Mouse (Mus musculus) neural tube, embryonic 11.5 days (tissue): ENCODE results near the gene Fga. TPM values are rescaled to one million over a fixed set of nuclear protein-coding genes. Genes with fewer than 3 reads are reported as not detected.

ENCODE experiments used
- ATAC-seq: fragments of 200-750 bp; cut with Nextera tagmentation; 2 replicates; pipeline ENCODE4 v1.8.0; 2017; ENCODE audit warnings: moderate number of reproducible peaks, mild to moderate bottlenecking, moderate TSS enrichment, moderate library complexity; ENCODE audit not compliant: insufficient read depth, low FRiP score, low TSS enrichment
- DNase-seq: peaks from one replicate; pipeline ENCODE4 v3.0.0-alpha.2; 2015; ENCODE audit warnings: low spot score
- H3K27ac ChIP-seq: fragments of 300-500 bp; sonication (generic); 2 replicates; pipeline ENCODE4 v1.5.1; 2014; ENCODE audit warnings: low read depth, mild to moderate bottlenecking, low read length
- H3K27me3 ChIP-seq: fragments of 300-500 bp; sonication (generic); 2 replicates; pipeline ENCODE4 v1.6.1; 2014; ENCODE audit warnings: mild to moderate bottlenecking, low read length, mixed read lengths; ENCODE audit not compliant: control insufficient read depth, insufficient read depth
- H3K36me3 ChIP-seq: fragments of 300-500 bp; sonication (generic); 2 replicates; pipeline ENCODE4 v1.6.1; 2014; ENCODE audit warnings: mild to moderate bottlenecking, low read length, moderate library complexity, mixed read lengths; ENCODE audit not compliant: control insufficient read depth, insufficient read depth
- H3K4me1 ChIP-seq: fragments of 300-500 bp; sonication (generic); 2 replicates; pipeline ENCODE4 v1.6.1; 2014; ENCODE audit warnings: low read length, mixed read lengths; ENCODE audit not compliant: control insufficient read depth, insufficient read depth
- H3K4me2 ChIP-seq: fragments of 300-500 bp; sonication (generic); 2 replicates; pipeline ENCODE4 v1.6.1; 2014; ENCODE audit warnings: low read depth, mild to moderate bottlenecking, moderate library complexity
- H3K4me3 ChIP-seq: fragments of 300-500 bp; sonication (generic); 2 replicates; pipeline ENCODE4 v1.5.1; 2014; ENCODE audit warnings: low read depth, low read length
- H3K9ac ChIP-seq: fragments of 300-500 bp; sonication (generic); 2 replicates; pipeline ENCODE4 v1.6.1; 2014; ENCODE audit warnings: mild to moderate bottlenecking, low read length
- H3K9me3 ChIP-seq: fragments of 300-500 bp; sonication (generic); 2 replicates; pipeline ENCODE4 v1.6.1; 2016; ENCODE audit warnings: low read length; ENCODE audit not compliant: control insufficient read depth
- WGBS: fragments of 180-500 bp; shearing (Covaris S2); extraction: QIAGEN DNeasy Blood & Tissue Kit; methylation state at CpG from one replicate; pipeline ENCODE4 v1.1.7; 2014; 5-methylcytosine and 5-hydroxymethylcytosine counted together
- polyA plus RNA-seq: library from polyadenylated mRNA; unstranded; fragments of >200 nt; fragmentation: Nextera tagmentation; extraction: Ambion mirVana; gene quantifications from 2 replicates; pipeline ENCODE4 v1.2.1, GENCODE M21; 2014

Gene Fga
- polyA plus RNA-seq, 1 experiment from 2014 or later, result not detected

DNA sequence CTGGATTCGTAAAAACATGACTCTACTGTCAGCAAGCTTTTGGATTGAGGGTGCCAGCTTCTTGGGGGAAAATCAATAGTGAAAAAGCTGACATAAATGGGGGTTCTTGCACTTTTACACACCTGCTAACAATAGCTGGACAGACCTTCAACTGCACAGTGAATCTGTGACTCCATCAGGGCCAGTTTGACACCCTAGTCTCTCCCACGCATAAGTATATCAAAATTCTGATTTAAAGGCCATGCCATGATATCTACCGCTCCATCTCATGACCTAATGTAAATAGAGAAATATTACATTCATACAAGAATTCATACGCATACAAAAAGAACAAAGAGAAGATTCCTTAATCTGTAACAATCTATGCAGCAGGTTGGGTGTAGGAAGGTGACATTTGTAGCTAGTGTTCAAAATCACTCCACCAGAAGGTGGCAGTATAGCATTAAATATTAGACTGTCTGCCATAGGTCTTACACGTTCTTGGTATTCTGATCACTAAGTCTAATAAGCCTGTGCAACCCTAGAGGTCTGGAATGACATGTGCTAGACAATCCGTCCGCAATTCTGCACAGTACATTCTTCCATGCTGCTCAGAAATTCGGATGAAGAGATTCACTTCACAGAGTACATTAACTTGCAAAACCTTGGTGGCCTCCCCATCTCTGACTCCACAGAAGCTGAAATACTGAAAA, 27.0 kb upstream of the Fga start:
- H3K4me2 ChIP-seq, result no peak overlapping the region
- H3K9ac ChIP-seq, result no peak overlapping the region
- no peaks in the 10 kb centered on the region; the same call in 1 of the 2 replicates for H3K4me1 ChIP-seq
- H3K36me3 ChIP-seq, result no peaks in the 10 kb centered on the region
- H3K9me3 ChIP-seq, result no peaks in the 10 kb centered on the region
- H3K27me3 ChIP-seq, result no peaks in the 10 kb centered on the region
- H3K27ac ChIP-seq, result no peak overlapping the region
- 35% methylated on average over 8 of the region's 8 CpGs for WGBS
- ATAC-seq, result peak; percentile 83
- no peak overlapping the region for H3K4me3 ChIP-seq
- DNase-seq, result peak; percentile 48

DNA sequence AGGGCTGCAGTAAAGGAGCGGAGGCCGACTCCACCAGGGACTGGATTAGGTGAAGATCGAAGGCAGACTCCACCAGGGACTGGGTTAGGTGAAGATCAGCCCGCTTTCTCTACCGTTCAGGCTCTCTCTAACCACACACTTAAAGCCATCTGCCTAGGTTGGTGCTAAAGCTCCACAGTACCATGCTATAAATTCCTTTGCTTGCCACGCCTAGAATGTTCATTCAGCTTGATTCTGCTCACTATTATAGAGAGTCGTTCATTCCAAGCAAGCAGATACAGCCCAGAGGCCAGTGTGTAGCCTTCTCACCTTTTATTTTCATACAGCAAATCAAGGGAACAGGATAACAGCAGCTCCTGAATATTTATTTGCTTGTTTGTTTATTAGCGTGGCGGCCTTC, 25.9 kb upstream of the Fga start:
- H3K4me1 ChIP-seq, result no peaks in the 10 kb centered on the region; the same call in 1 of the 2 replicates
- no peaks in the 10 kb centered on the region for H3K27me3 ChIP-seq
- WGBS, result 70% methylated on average over 9 of the region's 9 CpGs
- H3K9me3 ChIP-seq, result no peaks in the 10 kb centered on the region
- H3K9ac ChIP-seq, result no peak overlapping the region
- no peak for DNase-seq
- no peak overlapping the region for H3K27ac ChIP-seq
- no peak overlapping the region for H3K4me2 ChIP-seq
- no peak for ATAC-seq
- no peaks in the 10 kb centered on the region for H3K36me3 ChIP-seq
- H3K4me3 ChIP-seq, result no peak overlapping the region

DNA sequence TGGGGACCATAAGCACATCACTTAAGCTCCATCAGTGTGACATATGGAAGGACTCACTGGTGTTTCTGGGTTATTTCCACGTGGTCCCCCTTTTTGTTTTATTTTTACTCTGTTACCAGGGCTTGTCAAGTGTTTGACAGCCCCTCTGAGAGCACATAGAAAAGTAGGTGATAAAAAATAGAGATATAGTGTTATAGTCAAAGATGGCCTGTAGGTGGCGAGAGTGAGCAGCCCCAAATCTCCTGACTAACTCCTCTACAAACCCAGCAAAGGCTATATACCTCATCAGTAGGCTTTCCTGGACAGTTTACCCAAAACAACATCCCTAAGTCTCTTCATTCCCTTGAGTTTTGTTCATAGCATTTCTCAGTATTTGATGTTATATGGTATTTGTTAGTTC, 23.7 kb upstream of the Fga start:
- Histone ChIP-seq H3K4me1 (no peaks in the 10 kb centered on the region), H3K36me3 (no peaks in the 10 kb centered on the region), H3K9ac (no peak overlapping the region), H3K27me3 (no peaks in the 10 kb centered on the region), H3K4me3 (no peak overlapping the region), H3K27ac (no peak overlapping the region), H3K9me3 (no peaks in the 10 kb centered on the region), H3K4me2 (no peak overlapping the region)
- peak; percentile 63 for DNase-seq
- ATAC-seq, result no peak
- WGBS, result 0% methylated on average over 2 of the region's 2 CpGs

DNA sequence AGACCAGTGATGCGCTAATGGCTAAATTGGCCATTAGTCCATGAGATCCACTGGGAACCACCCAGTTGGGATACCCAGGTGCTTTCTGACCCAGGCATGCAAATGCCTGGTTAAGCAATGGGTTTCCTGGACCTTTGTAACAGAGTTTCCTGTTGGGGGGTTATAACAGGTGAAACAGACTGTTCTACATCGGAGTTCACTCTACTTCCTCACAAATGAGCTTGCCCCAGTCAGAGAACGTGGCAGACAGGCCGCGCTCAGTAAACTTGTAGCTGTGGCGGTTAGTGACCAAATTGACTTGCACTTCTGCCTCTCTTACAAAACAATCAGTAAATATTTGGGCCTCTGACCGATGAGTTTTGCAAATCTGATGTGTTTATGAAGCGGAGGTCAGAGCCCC, 22.8 kb upstream of the Fga start:
- Histone ChIP-seq H3K4me3 (no peak overlapping the region), H3K27me3 (no peaks in the 10 kb centered on the region), H3K9me3 (no peaks in the 10 kb centered on the region), H3K4me2 (no peak overlapping the region), H3K9ac (no peak overlapping the region), H3K4me1 (no peaks in the 10 kb centered on the region), H3K36me3 (no peaks in the 10 kb centered on the region), H3K27ac (no peak overlapping the region)
- no peak for DNase-seq
- no peak for ATAC-seq
- 93% methylated on average over 8 of the region's 8 CpGs for WGBS

DNA sequence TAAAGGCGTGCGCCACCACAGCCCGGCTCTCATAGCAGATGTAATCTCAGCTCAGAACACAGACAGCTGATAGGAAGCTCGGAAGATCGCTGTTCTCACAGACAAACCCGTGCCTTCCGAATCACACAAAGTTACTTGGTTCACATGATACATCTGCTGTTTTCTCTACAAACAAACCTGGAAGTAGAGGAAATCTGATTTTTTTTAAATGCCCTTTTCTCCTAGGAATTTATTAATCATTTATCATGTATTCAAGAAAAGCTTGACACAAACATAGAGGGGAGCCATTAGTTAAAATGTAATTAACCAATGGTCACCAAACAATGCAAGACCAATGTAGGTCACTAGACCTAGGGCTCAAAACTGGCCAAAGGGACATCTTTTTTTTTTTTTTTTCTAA, 21.1 kb upstream of the Fga start:
- Histone ChIP-seq H3K4me3 (no peak overlapping the region), H3K9me3 (no peaks in the 10 kb centered on the region), H3K4me2 (no peak overlapping the region), H3K4me1 (no peaks in the 10 kb centered on the region), H3K9ac (no peak overlapping the region), H3K36me3 (no peaks in the 10 kb centered on the region), H3K27ac (no peak overlapping the region), H3K27me3 (no peaks in the 10 kb centered on the region)
- ATAC-seq (no peak), DNase-seq (no peak)
- 89% methylated on average over 7 of the region's 7 CpGs for WGBS

DNA sequence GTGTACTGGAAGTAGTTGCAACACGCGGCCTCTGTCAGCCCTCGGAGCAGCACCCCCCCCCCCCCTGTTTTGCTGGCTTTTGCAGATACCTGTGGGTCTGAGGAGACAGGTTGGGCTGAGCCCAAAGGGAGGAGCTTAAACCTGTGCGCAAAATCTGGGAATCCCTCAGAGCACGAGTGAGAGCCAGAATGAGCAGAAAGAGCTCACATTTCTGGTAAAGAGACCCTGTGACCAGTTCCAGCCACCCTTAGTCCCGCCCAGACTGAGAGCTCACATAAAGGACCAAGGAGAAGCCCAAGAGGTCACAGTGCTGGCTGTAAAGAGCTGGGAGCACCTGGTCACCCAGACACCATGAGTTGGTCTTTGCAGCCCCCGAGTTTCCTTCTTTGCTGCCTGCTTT, 18.3 kb upstream of the Fga start, which contains the start of gene Fgg:
Gene Fgg (plus strand): TSS at position 168 of the 400 bp plus-strand sequence.
- DNase-seq (no peak), ATAC-seq (no peak)
- H3K27me3 ChIP-seq, result no peaks in the 10 kb centered on the region
- H3K9ac ChIP-seq, result no peak within 1 kb of the TSS
- H3K27ac ChIP-seq, result no peak within 1 kb of the TSS
- H3K36me3 ChIP-seq, result no peaks in the 10 kb centered on the region
- H3K4me2 ChIP-seq, result no peak within 1 kb of the TSS
- no peak within 1 kb of the TSS for H3K4me3 ChIP-seq
- H3K4me1 ChIP-seq, result no peaks in the 10 kb centered on the region
- WGBS, result 53% methylated on average over 7 of the region's 7 CpGs
- H3K9me3 ChIP-seq, result no peaks in the 10 kb centered on the region

DNA sequence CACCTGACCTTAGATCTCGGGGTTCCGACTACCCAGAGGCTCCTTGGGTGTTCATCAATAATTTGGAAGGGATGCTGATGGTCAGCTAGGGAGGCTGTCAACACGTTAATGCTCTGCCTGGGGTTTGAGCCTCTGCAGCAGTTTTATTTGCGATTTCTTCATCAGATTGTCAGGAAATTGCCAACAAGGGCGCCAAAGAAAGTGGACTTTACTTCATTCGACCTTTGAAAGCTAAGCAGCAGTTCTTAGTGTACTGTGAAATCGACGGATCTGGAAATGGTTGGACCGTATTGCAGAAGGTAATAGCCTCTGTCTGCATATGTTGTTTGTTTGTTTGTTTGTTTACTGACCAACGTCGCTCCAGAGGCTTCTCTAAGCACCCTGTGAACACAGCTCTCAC, 15.6 kb upstream of the Fga start:
- no peaks in the 10 kb centered on the region for H3K4me1 ChIP-seq
- no peak overlapping the region for H3K4me3 ChIP-seq
- DNase-seq (no peak), ATAC-seq (no peak)
- no peak overlapping the region for H3K4me2 ChIP-seq
- H3K27ac ChIP-seq, result no peak overlapping the region
- WGBS, result 83% methylated on average over 11 of the region's 11 CpGs
- no peaks in the 10 kb centered on the region for H3K9me3 ChIP-seq
- no peak overlapping the region for H3K9ac ChIP-seq
- no peaks in the 10 kb centered on the region for H3K27me3 ChIP-seq
- H3K36me3 ChIP-seq, result no peaks in the 10 kb centered on the region

DNA sequence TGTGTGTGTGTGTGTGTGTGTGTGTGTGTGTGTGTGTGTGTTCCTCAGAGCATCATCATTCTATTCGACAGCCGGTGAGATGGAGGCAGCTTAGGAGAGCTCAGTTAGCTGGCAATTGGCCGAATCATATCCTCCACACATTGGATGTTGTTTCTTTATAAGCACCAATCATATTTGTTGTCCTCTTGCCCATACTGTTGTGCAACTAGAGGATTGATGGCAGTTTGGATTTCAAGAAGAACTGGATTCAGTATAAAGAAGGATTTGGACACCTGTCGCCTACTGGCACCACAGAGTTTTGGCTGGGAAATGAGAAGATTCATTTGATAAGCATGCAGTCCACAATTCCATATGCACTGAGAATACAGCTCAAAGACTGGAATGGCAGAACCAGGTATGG, 14.7 kb upstream of the Fga start:
- no peaks in the 10 kb centered on the region for H3K27me3 ChIP-seq
- H3K4me3 ChIP-seq, result no peak overlapping the region
- no peak overlapping the region for H3K27ac ChIP-seq
- no peak overlapping the region for H3K9ac ChIP-seq
- no peak overlapping the region for H3K4me2 ChIP-seq
- DNase-seq (no peak), ATAC-seq (no peak)
- no peaks in the 10 kb centered on the region for H3K4me1 ChIP-seq
- WGBS, result 90% methylated on average over 4 of the region's 4 CpGs
- H3K36me3 ChIP-seq, result no peaks in the 10 kb centered on the region
- no peaks in the 10 kb centered on the region for H3K9me3 ChIP-seq

DNA sequence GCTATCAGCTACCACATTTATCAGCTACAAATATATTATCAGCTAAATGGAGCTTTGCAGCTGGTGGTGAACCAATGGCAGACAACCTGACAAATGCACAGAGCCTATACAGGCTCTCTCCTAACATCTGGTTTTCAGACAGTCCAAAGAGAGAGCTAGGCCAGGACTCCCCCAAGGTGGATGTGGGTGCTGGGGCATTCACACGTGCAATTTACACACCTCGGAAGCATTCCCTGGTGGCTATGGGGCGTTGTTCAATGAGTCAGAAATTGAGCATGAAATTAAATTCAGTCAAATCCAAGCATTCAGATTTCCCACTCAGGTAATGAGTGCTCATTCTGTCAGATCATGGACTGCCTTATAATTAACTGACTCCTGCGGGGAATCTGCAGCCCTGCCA, 14.3 kb upstream of the Fga start:
- H3K27me3 ChIP-seq, result no peaks in the 10 kb centered on the region
- 80% methylated on average over 4 of the region's 4 CpGs for WGBS
- H3K27ac ChIP-seq, result no peak overlapping the region
- H3K36me3 ChIP-seq, result no peaks in the 10 kb centered on the region
- no peak for DNase-seq
- no peak overlapping the region for H3K9ac ChIP-seq
- H3K4me3 ChIP-seq, result no peak overlapping the region
- H3K4me1 ChIP-seq, result no peaks in the 10 kb centered on the region
- H3K4me2 ChIP-seq, result no peak overlapping the region
- ATAC-seq, result no peak
- H3K9me3 ChIP-seq, result no peaks in the 10 kb centered on the region
